In the genomic region with DNA sequence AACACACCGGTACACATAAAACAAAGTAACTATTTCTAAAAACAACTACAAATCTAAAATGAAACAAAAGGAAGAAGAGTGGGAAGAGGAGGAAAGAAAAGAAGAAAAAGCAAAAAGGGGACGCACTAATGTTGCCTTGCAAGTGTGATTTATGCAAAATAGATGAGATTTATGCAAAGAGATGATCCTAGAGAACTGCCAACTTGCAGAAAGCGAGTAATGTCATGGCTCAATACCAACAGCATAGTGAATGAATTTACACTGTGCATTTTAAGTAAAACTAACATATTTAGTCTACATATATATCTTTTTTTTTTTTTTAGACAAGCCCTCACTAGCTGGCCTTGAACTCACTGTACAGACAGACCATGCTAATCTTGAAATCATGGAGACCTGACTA, we compare ENCODE assay signal across 27 mouse cellular contexts.
"Had no signal": no experiment of that assay in that cellular context is flagged by ENCODE, and none has a peak within 500 bp of the region (broad histone marks: within the 10 kb centered on the region; RNA-seq: fewer than 3 reads in every experiment).

No protein-coding gene starts in this region.

- H3K4me2 ChIP-seq: heart, embryonic 11.5 days; heart, embryonic 13.5 days; heart, embryonic 15.5 days; hindbrain, embryonic 13.5 days; hindbrain, embryonic 15.5 days; intestine, embryonic 15.5 days; limb, embryonic 12.5 days; liver, embryonic 11.5 days; liver, embryonic 13.5 days; liver, embryonic 15.5 days had no signal

- H3K27me3 ChIP-seq: heart, embryonic 13.5 days; heart, embryonic 15.5 days; hindbrain, embryonic 13.5 days; hindbrain, embryonic 15.5 days; intestine, embryonic 15.5 days; limb, embryonic 12.5 days had no signal

- H3K9me3 ChIP-seq: heart, embryonic 13.5 days; heart, embryonic 15.5 days; hindbrain, embryonic 13.5 days; hindbrain, embryonic 15.5 days; intestine, embryonic 15.5 days; limb, embryonic 10.5 days; limb, embryonic 12.5 days; liver, embryonic 13.5 days; liver, embryonic 15.5 days had no signal

- H3K36me3 ChIP-seq: heart, embryonic 13.5 days; heart, embryonic 15.5 days; hindbrain, embryonic 13.5 days; hindbrain, embryonic 15.5 days; intestine, embryonic 15.5 days; limb, embryonic 10.5 days; limb, embryonic 12.5 days; liver, embryonic 13.5 days; liver, embryonic 15.5 days had no signal

- DNase-seq: gastrocnemius, postnatal 36 days; heart, adult 2 months; heart, postnatal 14 days; heart, postnatal 36 days; kidney, adult 18-20 months; kidney, adult 8-10 months; kidney, postnatal 10 days; kidney, postnatal 25 days; kidney, postnatal 4 days; liver; liver, embryonic 13.5 days; liver, postnatal 0 days; lung, adult 2 months had no signal

- H3K4me3 ChIP-seq: heart, adult 2 months; heart, embryonic 13.5 days; heart, embryonic 15.5 days; hindbrain, embryonic 13.5 days; hindbrain, embryonic 15.5 days; intestine, embryonic 15.5 days; layer of hippocampus, adult 2 months; left cerebral cortex, adult 2 months; limb, embryonic 10.5 days; limb, embryonic 12.5 days; liver, embryonic 13.5 days; liver, embryonic 15.5 days had no signal

- H3K27ac ChIP-seq: heart, adult 2 months; heart, embryonic 13.5 days; heart, embryonic 15.5 days; hindbrain, embryonic 13.5 days; hindbrain, embryonic 15.5 days; intestine, embryonic 15.5 days; layer of hippocampus, adult 2 months; left cerebral cortex, adult 2 months; limb, embryonic 10.5 days; limb, embryonic 12.5 days; liver, embryonic 13.5 days; liver, embryonic 15.5 days had no signal

- H3K9ac ChIP-seq: heart, embryonic 13.5 days; heart, embryonic 15.5 days; hindbrain, embryonic 13.5 days; hindbrain, embryonic 15.5 days; intestine, embryonic 15.5 days; limb, embryonic 12.5 days; liver, embryonic 13.5 days; liver, embryonic 15.5 days; liver, postnatal 0 days had no signal

- ATAC-seq: inflammation-experienced regulatory T-cells, adult 6 months; intestine, embryonic 15.5 days; intestine, postnatal 0 days; liver, postnatal 0 days had no signal
